11 mouse cellular contexts compared by ENCODE assay signal in the genomic region with DNA sequence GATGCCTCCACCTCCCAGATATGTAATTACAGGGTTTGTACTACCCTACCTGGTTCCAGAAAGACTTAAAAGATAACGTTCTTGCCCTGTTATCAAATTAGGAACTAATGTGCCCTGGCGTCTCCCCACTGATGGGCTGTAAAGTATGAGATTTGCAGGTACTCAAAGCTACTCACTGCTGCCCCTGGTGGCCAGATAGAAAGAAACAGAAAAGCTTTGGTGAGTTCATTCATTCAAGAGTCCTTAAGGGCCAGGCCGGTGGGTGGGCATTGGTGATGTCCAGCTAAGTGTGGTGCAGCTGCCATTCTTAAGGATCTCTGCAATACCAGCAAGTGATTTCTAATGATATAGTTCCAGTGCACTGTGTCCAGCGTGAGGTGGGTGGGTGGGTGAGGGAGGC. TPM values are rescaled to one million over a fixed set of nuclear protein-coding genes. Genes with fewer than 3 reads are reported as not detected.
DNase-seq lines count a peak whose midpoint lies in the region; ATAC-seq and TF ChIP-seq lines count a peak whose summit lies in the region.
"Had no signal": no experiment of that assay in that cellular context is flagged by ENCODE, and none has a peak within 500 bp of the region (broad histone marks: within the 10 kb centered on the region; RNA-seq: fewer than 3 reads in every experiment).

No protein-coding gene starts in this region.

- H3K27me3 ChIP-seq in forebrain, postnatal 0 days (ENCODE audit: insufficient read depth, low read length), result no peaks in the 10 kb centered on the region
- H3K27me3 ChIP-seq in forebrain, embryonic 12.5 days, result no peaks in the 10 kb centered on the region
- no peaks in the 10 kb centered on the region for H3K27me3 ChIP-seq in spleen, adult 2 months (ENCODE audit: control insufficient read depth, insufficient read depth, low read length)
- H3K27me3 ChIP-seq: hindbrain, embryonic 15.5 days; neural tube, embryonic 13.5 days had no signal

- no peak overlapping the region for H3K4me3 ChIP-seq in forebrain, postnatal 0 days (ENCODE audit: low read depth, low read length)
- H3K4me3 ChIP-seq in forebrain, embryonic 12.5 days (replicated peaks), result no peak overlapping the region
- no peak overlapping the region for H3K4me3 ChIP-seq in spleen, adult 2 months (ENCODE audit: extremely low read depth, insufficient read depth, insufficient read length)
- H3K4me3 ChIP-seq: hindbrain, embryonic 15.5 days; neural tube, embryonic 13.5 days had no signal

- no peak overlapping the region for H3K27ac ChIP-seq in forebrain, postnatal 0 days (ENCODE audit: low read depth, low read length)
- no peak overlapping the region for H3K27ac ChIP-seq in forebrain, embryonic 12.5 days
- H3K27ac ChIP-seq in spleen, adult 2 months (ENCODE audit: insufficient read depth, low read length), result no peak overlapping the region
- H3K27ac ChIP-seq: hindbrain, embryonic 15.5 days; neural tube, embryonic 13.5 days had no signal

- no peak for DNase-seq in forebrain, postnatal 0 days
- DNase-seq in spleen, adult 2 months (ENCODE audit: low read depth in 1 of 2, low spot score in 2 of 2), result peak in 1 of 2 experiments; percentile 47
- DNase-seq in spleen, adult 12 weeks (ENCODE audit: low spot score), result no peak
- peak; percentile 29 to 77 for DNase-seq in kidney, postnatal 36 days
- DNase-seq in testis, postnatal 10 days (ENCODE audit: low spot score), result peak; percentile 70
- no peak for DNase-seq in urinary bladder, postnatal 14 days (ENCODE audit: low spot score)

- no peak overlapping the region for H3K4me2 ChIP-seq in forebrain, postnatal 0 days (ENCODE audit: low read depth)
- H3K4me2 ChIP-seq in forebrain, embryonic 12.5 days, result no peak overlapping the region
- H3K4me2 ChIP-seq: hindbrain, embryonic 15.5 days; neural tube, embryonic 13.5 days had no signal

- H3K9me3 ChIP-seq in forebrain, postnatal 0 days (ENCODE audit: low read length), result no peaks in the 10 kb centered on the region
- H3K9me3 ChIP-seq in forebrain, embryonic 12.5 days, result no peaks in the 10 kb centered on the region
- H3K9me3 ChIP-seq: hindbrain, embryonic 15.5 days; neural tube, embryonic 13.5 days had no signal

- ATAC-seq in forebrain, postnatal 0 days, result no peak
- ATAC-seq in forebrain, embryonic 12.5 days (ENCODE audit: low FRiP score), result no peak
- no peak for ATAC-seq in frontal cortex, adult (ENCODE audit: low TSS enrichment)

- 87% methylated on average over 4 of the region's 4 CpGs for WGBS in forebrain, postnatal 0 days
- WGBS in forebrain, embryonic 12.5 days, result 84% methylated on average over 4 of the region's 4 CpGs
- WGBS in spleen, adult 2 months, result 83% methylated on average over 4 of the region's 4 CpGs

- H3K36me3 ChIP-seq in forebrain, postnatal 0 days (ENCODE audit: insufficient read depth), result no peaks in the 10 kb centered on the region
- no peaks in the 10 kb centered on the region for H3K36me3 ChIP-seq in forebrain, embryonic 12.5 days (replicated peaks)
- H3K36me3 ChIP-seq in spleen, adult 2 months (ENCODE audit: control insufficient read depth, insufficient read depth, low read length), result no peaks in the 10 kb centered on the region
- H3K36me3 ChIP-seq: hindbrain, embryonic 15.5 days; neural tube, embryonic 13.5 days had no signal

- TF ChIP-seq POLR2A in spleen, adult 2 months (IDR thresholded peaks at IDR 0.05; ENCODE audit: low read depth, low read length), result no peak

- H3K9ac ChIP-seq in forebrain, postnatal 0 days, result no peak overlapping the region
- no peak overlapping the region for H3K9ac ChIP-seq in forebrain, embryonic 12.5 days
- H3K9ac ChIP-seq: hindbrain, embryonic 15.5 days; neural tube, embryonic 13.5 days had no signal

- peak; percentile 61 for TF ChIP-seq CTCF in forebrain, postnatal 0 days (IDR thresholded peaks at IDR 0.05; ENCODE audit: low read depth)
- peak; percentile 21; the same call in 1 of the 2 replicates for TF ChIP-seq CTCF in spleen, adult 2 months (IDR thresholded peaks at IDR 0.05; ENCODE audit: extremely low read depth, insufficient read depth, insufficient read length, insufficient replicate concordance)

- H3K4me1 ChIP-seq in forebrain, postnatal 0 days (ENCODE audit: insufficient read depth), result no peaks in the 10 kb centered on the region; the same call in 1 of the 2 replicates
- H3K4me1 ChIP-seq in forebrain, embryonic 12.5 days, result peaks cover 10% of the 10 kb centered on the region
- H3K4me1 ChIP-seq in spleen, adult 2 months (ENCODE audit: control insufficient read depth, insufficient read depth, insufficient read length), result peaks cover 2% of the 10 kb centered on the region; the same call in 1 of the 2 replicates

RNA-seq across cellular contexts. Expression of gene Wwox, which starts 2.2 kb away (rescaled TPM):
- total RNA-seq in forebrain, postnatal 0 days (2014; rRNA removed), result 10.7 and 17.3 TPM in 2 replicates
- 11.9 and 13.2 TPM in 2 replicates for polyA plus RNA-seq in forebrain, postnatal 0 days (2015; fragmentation: Nextera tagmentation; extraction: Ambion mirVana)
- 12.7 and 14.3 TPM in 2 replicates for polyA plus RNA-seq in forebrain, embryonic 12.5 days (2016; fragmentation: Nextera tagmentation; extraction: Ambion mirVana)
- 3.8 and 4.7 TPM in 2 replicates for polyA plus RNA-seq in spleen, adult 2 months (2012; rRNA removed)

RNA-seq across cellular contexts. Expression of gene Clec3a, which starts 23.7 kb away (rescaled TPM):
- 1.5 TPM in 1 of 2 replicates, not detected in the other for total RNA-seq in forebrain, postnatal 0 days (2014; rRNA removed)
- polyA plus RNA-seq in forebrain, postnatal 0 days (2015; fragmentation: Nextera tagmentation; extraction: Ambion mirVana), result not detected in 2 replicates
- not detected in 2 replicates for polyA plus RNA-seq in forebrain, embryonic 12.5 days (2016; fragmentation: Nextera tagmentation; extraction: Ambion mirVana)
- not detected in 2 replicates for polyA plus RNA-seq in spleen, adult 2 months (2012; rRNA removed)
- total RNA-seq: adrenal gland, adult 18-20 months had no signal
- polyA plus RNA-seq: hindbrain, embryonic 15.5 days; neural tube, embryonic 13.5 days had no signal

Comparison
In these comparisons a context has a peak if more than half of its experiments do, and no peak if none do; other contexts are left out.
1. DNase-seq: peak in kidney, postnatal 36 days (2 of 2) and testis, postnatal 10 days (single experiment); none in forebrain, postnatal 0 days (single experiment), spleen, adult 12 weeks (single experiment) and urinary bladder, postnatal 14 days (single experiment).